Mouse (Mus musculus) layer of hippocampus, adult 2 months (tissue): ENCODE results near the gene Cacna1a. TPM values are rescaled to one million over a fixed set of nuclear protein-coding genes. Genes with fewer than 3 reads are reported as not detected.

Source experiments
- DNase-seq, 2 experiments: peaks; one replicate each; pipeline ENCODE4 v3.0.0; 2022; ENCODE audit warnings: low spot score in 2 of 2
- H3K27ac ChIP-seq: fragments of 200-600 bp; 2 replicates; pipeline ENCODE4 v1.8.1; 2022
- H3K4me3 ChIP-seq: fragments of 200-600 bp; 2 replicates; pipeline ENCODE4 v1.8.1; 2022; ENCODE audit warnings: mild to moderate bottlenecking
- CTCF ChIP-seq: fragments of 200-600 bp; conservative IDR thresholded peaks from 2 replicates; pipeline ENCODE4 v1.8.1; 2022; ENCODE audit warnings: antibody characterized with exemption, mild to moderate bottlenecking, moderate library complexity
- total RNA-seq, 2 experiments: library from RNA; stranded (reverse); gene quantifications; 2 replicates each; pipeline ENCODE4 v1.2.3; 2021

Cacna1a gene
- total RNA-seq, 2 experiments from 2014 or later, result 207 to 219 TPM

DNA sequence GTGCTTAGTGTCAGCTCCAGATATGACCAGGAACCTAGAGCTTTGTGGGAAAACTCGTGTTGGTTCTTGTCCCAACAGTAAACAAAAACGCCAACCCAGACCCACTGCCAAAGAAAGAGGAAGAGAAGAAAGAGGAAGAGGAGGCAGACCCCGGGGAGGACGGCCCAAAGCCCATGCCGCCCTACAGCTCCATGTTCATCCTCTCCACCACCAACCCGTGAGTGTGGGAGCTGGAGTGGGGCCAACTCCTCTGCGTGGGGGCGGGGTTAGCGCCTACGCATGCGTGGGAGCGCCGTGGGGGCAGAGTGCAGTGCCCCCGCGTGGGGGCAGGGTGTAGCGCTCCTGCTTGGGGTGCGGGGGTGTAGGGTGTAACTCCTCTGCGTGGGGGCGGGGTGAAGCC is 179.3 kb downstream of the Cacna1a start:
- DNase-seq, result no peak

DNA sequence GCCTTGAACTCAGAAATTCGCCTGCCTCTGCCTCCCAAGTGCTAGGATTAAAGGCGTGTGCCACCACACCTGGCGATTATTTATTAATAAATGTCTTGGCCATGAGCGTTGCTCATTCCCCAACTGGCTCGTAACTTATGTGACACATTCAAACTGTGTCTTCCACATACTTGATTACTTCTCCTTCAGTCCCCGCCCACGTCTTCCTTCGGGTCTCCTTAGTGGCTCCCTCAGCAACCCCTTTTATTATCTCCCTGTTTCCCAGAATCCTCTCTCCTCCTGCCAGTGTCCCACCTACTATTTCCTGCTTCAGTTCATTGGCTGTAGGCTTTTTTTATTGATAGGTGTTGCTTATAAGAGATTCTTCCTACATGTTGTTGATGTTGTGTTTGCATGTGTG is 180.5 kb downstream of the Cacna1a start:
- no peak for DNase-seq
- no peak overlapping the region for H3K27ac ChIP-seq
- no peak for TF ChIP-seq CTCF
- H3K4me3 ChIP-seq, result no peak overlapping the region

More for the DNA sequence above, 179.3 kb downstream of the Cacna1a start:
- Histone ChIP-seq H3K4me3 (no peak overlapping the region), H3K27ac (no peak overlapping the region)
- peak; percentile 20; the same call in 1 of the 2 replicates for TF ChIP-seq CTCF

DNA sequence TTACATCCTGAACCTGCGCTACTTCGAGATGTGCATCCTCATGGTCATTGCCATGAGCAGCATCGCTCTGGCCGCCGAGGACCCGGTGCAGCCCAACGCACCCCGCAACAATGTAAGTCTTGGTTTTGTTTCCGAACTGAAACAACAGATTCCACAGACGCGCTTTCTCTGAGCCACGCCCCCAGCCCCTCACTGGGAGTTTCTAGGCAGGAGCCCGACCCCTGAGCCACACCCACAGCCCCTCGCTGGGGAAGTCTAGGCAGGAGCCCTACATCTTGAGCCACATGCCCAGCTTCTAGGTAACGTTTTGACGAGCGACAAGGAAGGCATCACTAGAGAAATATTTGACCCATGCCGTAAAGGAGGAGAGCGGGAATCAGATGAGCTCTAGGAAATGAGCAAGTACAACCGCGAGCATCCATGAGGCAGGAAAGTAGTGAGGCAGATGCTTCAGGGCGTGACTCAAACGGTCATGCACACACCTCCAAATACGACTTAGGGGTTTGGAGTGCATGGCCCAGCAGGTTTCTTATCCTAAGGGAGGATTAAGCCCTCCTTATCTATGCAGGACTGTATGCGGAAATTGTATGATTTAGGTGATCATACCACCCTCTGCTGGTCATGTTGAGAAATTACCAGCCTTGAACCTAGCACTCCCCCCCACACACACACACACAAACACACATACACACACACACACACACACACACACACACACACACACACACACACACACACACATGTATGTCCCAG is 181.9 kb downstream of the Cacna1a start:
- DNase-seq, result no peak
- H3K27ac ChIP-seq, result no peak overlapping the region
- TF ChIP-seq CTCF, result peak; percentile 66
- no peak overlapping the region for H3K4me3 ChIP-seq

DNA sequence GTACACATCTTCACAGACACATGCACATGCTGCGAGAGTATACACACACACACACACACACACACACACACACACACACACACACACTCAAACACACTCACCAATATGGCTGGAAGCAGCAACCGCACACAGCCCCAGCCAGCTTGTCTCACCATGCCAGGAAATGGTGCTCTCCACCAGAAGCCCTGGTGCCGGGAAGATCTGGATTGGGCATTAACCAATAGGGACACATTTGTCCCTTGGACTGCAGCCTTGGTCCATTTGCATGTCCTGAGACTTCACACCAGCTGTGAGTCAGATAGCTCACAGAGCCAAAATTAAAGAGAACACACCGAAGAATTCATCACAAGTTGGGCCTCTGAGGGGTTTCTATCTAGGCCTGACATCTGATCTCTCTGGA is 189.2 kb downstream of the Cacna1a start:
- no peak for TF ChIP-seq CTCF
- Histone ChIP-seq H3K4me3 (no peak overlapping the region), H3K27ac (no peak overlapping the region)
- DNase-seq, result no peak

GRCm38 (mm10) chr8:84579595-84579994 is 191.4 kb downstream of the Cacna1a start:
- Histone ChIP-seq H3K4me3 (no peak overlapping the region), H3K27ac (no peak overlapping the region)
- TF ChIP-seq CTCF, result peak; percentile 87
- DNase-seq, result no peak

GRCm38 (mm10) chr8:84585311-84585710 is 197.1 kb downstream of the Cacna1a start:
- Histone ChIP-seq H3K4me3 (no peak overlapping the region), H3K27ac (no peak overlapping the region)
- TF ChIP-seq CTCF, result peak; percentile 58
- no peak for DNase-seq

DNA sequence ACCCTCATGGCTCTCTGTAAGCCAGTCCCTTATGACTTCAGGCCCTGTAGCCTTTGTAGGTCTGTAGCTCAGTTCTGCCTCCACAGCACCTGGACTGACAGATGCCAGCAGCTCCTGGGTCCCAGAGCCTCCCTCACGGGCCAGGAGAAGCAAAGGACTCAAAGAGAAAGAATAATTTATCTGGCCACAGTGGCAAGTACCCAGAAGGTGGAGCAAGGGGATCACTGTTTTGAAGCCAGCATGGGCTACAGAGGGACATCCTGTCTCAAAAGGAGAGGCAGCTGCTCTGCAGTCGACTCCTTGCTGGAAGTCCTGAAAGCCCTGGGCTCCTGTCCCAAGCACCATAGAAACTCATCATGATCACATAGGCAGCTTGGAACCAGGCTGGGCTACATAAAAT is 198.0 kb downstream of the Cacna1a start:
- Histone ChIP-seq H3K4me3 (no peak overlapping the region), H3K27ac (no peak overlapping the region)
- no peak for TF ChIP-seq CTCF
- DNase-seq, result no peak

DNA sequence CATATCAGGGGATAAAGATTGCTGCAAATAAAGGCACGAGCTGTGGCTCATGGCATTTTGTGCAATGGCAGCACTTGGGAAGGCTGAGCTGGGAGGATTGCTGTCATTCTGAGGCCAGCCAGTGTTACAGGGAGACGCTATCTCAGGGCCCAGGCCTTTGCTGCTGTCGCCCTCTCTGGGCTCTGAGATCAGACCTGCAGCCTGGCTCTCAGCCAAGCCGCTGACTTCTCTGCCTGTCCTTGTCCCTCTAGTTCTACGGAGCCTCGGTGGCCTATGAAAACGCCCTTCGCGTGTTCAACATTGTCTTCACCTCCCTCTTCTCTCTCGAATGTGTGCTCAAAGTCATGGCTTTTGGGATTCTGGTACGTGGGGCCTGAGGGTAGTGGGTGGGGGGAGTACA is 200.3 kb downstream of the Cacna1a start:
- TF ChIP-seq CTCF, result no peak
- H3K27ac ChIP-seq, result no peak overlapping the region
- DNase-seq, result no peak
- H3K4me3 ChIP-seq, result no peak overlapping the region

DNA sequence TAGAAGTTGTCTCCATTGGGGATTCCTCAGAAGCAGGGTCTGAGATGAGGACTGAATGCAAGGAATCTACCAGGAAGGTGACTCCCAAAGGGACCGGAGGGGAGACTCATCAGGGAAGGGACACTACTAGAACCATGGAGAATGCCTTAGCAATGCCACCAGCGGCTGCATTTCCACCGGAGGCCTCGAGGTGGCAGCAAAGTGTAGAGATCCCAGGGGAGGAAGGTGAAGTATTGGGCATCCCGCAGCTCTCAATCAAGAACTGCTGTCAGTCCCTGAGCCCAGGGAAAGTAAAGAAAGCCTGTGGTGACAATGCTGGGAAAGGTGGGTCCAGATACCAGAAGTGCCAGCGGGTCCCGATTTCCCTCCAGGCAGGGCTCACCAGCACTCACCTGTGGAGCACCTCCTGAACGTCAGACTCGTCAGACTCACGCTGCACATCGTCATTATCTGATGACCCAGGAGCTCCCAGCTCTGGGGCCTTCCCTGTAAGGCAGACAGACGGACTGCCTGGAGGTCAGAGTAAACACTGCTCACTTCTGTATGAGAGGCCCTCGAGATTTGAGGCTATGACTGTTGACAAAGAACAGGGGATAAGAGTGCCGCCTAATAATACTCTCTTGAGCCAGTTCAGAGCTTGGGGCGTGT is 203.9 kb downstream of the Cacna1a start:
- no peak overlapping the region for H3K4me3 ChIP-seq
- no peak overlapping the region for H3K27ac ChIP-seq
- peak; percentile 74 to 91 for DNase-seq
- peak; percentile 98 for TF ChIP-seq CTCF

DNA sequence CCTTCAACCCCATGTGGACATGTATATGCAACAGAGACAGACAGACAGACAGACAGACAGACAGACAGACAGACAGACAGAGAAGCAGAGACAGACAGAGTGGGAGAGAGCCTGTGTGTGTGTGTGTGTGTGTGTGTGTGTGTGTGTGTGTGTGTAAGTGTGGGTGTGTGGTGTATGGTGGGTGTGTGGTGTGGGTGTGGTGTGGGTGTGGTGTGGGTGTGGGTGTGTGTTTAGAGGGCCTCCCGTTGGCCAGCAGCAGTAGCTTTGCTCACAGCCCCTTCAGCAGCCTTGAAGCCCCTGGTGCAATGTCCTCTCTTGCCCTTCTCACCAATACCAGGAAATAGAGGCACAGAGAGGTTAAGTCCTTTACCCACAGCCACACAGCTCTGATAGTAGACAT is 204.9 kb downstream of the Cacna1a start:
- Histone ChIP-seq H3K27ac (peak overlapping the region; percentile 59; the same call in 1 of the 2 replicates), H3K4me3 (no peak overlapping the region)
- no peak for DNase-seq
- no peak for TF ChIP-seq CTCF

GRCm38 (mm10) chr8:84594099-84594780 is 206.0 kb downstream of the Cacna1a start:
- peak; percentile 94 for TF ChIP-seq CTCF
- peak overlapping the region; percentile 59 for H3K27ac ChIP-seq
- DNase-seq, result peak; percentile 61 to 79

DNA sequence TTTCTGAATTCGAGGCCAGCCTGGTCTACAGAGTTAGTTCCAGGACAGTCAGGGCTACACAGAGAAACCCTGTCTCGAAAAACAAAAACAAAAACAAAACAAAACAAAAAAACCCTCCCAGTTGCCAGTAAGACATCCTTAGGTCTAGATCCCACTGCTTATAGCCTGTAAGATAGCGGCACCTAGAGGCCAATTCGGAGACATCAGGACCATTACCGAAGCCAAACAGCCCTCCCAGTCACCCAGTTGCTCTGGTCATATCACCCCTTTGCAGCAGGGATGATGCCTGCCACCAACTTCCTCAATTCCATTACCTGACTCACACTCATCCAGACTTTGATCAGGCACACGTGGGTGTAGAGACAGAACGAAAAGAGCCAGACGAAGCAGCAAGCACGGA is 207.4 kb downstream of the Cacna1a start:
- Histone ChIP-seq H3K27ac (no peak overlapping the region), H3K4me3 (no peak overlapping the region)
- DNase-seq, result peak; percentile 29 to 44
- TF ChIP-seq CTCF, result peak; percentile 81

More at GRCm38 (mm10) chr8:84594099-84594780, 206.0 kb downstream of the Cacna1a start:
- no peak overlapping the region for H3K4me3 ChIP-seq

DNA sequence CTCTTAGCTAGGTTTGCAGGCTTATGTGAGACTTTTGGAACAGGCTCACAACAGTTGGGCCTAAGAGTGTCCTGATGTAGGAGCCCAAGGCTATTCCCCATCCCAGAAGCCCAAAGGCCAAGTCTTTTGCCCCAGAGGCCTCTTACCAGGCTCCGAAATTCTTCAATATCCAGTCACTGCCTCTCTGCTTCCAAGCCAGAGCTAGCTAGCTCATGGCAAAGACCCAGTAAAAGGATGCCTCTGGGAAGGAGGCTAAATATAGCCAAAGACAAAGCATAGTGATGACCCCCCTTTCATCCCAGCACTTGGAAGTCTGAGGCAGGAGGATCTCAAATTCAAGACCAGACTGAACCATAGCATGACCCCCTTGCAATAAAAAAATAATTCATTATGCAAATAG is 211.2 kb downstream of the Cacna1a start:
- TF ChIP-seq CTCF, result no peak
- no peak overlapping the region for H3K4me3 ChIP-seq

More for the DNA sequence above, 211.2 kb downstream of the Cacna1a start:
- no peak for DNase-seq
- H3K27ac ChIP-seq, result no peak overlapping the region
